Mouse (Mus musculus): ENCODE measurements around the gene Dnajb13.

Dnajb13 gene

GRCm38 (mm10) chr7:100508670-100509069, 6.1 kb downstream of the Dnajb13 start:
- no peak for DNase-seq (ENCODE audit: low spot score in 2 of 2)

GRCm38 (mm10) chr7:100506494-100506893, 8.3 kb downstream of the Dnajb13 start:
- DNase-seq (ENCODE audit: low spot score in 2 of 2), result no peak

GRCm38 (mm10) chr7:100504740-100505487, 9.8 kb downstream of the Dnajb13 start:
- DNase-seq (ENCODE audit: low spot score in 2 of 2), result no peak

- DNase-seq (ENCODE audit: low spot score in 2 of 2), result no peak
Observed at GRCm38 (mm10) chr7:100503076-100503475, 11.7 kb downstream of the Dnajb13 start.

GRCm38 (mm10) chr7:100502374-100502922, 12.3 kb downstream of the Dnajb13 start:
- DNase-seq (ENCODE audit: low spot score in 2 of 2), result no peak

GRCm38 (mm10) chr7:100501844-100502373, 12.9 kb downstream of the Dnajb13 start:
- no peak for DNase-seq (ENCODE audit: low spot score in 2 of 2)

- no peak for DNase-seq (ENCODE audit: low spot score in 2 of 2)
Observed at GRCm38 (mm10) chr7:100501027-100501843, 13.5 kb downstream of the Dnajb13 start.

GRCm38 (mm10) chr7:100500276-100500977, 14.3 kb downstream of the Dnajb13 start:
- no peak for DNase-seq (ENCODE audit: low spot score in 2 of 2)

- DNase-seq (ENCODE audit: low spot score in 2 of 2), result no peak
Observed at GRCm38 (mm10) chr7:100499465-100499864, 15.3 kb downstream of the Dnajb13 start.

- no peak for DNase-seq (ENCODE audit: low spot score in 2 of 2)
Observed at GRCm38 (mm10) chr7:100497982-100498381, 16.8 kb downstream of the Dnajb13 start.

- DNase-seq (ENCODE audit: low spot score in 2 of 2), result no peak
Observed at GRCm38 (mm10) chr7:100497402-100497801, 17.4 kb downstream of the Dnajb13 start.

GRCm38 (mm10) chr7:100496791-100497190, 18.0 kb downstream of the Dnajb13 start:
- DNase-seq (ENCODE audit: low spot score in 2 of 2), result no peak

GRCm38 (mm10) chr7:100496371-100496770, 18.4 kb downstream of the Dnajb13 start:
- DNase-seq (ENCODE audit: low spot score in 2 of 2), result no peak

GRCm38 (mm10) chr7:100495581-100496251, 19.0 kb downstream of the Dnajb13 start:
- peak in 1 of 2 experiments; percentile 56 for DNase-seq (ENCODE audit: low spot score in 2 of 2)

- DNase-seq (ENCODE audit: low spot score in 2 of 2), result no peak
Observed at GRCm38 (mm10) chr7:100495042-100495441, 19.7 kb downstream of the Dnajb13 start.

- no peak for DNase-seq (ENCODE audit: low spot score in 2 of 2)
Observed at GRCm38 (mm10) chr7:100494415-100494831, 20.3 kb downstream of the Dnajb13 start.

- DNase-seq (ENCODE audit: low spot score in 2 of 2), result no peak
Observed at GRCm38 (mm10) chr7:100493484-100494414, 21.0 kb downstream of the Dnajb13 start.

GRCm38 (mm10) chr7:100493117-100493483, 21.7 kb downstream of the Dnajb13 start, which contains the start of gene Ucp2:
Ucp2 (plus strand) TSS chr7:100493337.
- peak; percentile 43 to 56 for DNase-seq (ENCODE audit: low spot score in 2 of 2)

- no peak for DNase-seq (ENCODE audit: low spot score in 2 of 2)
Observed at GRCm38 (mm10) chr7:100492391-100493116, 22.2 kb downstream of the Dnajb13 start.

Measured in cerebellum, postnatal 4 days (tissue).